Mouse (Mus musculus) thymus, postnatal 10 days (tissue): ENCODE results near the gene Ip6k1.

Source experiments
- DNase-seq, 2 experiments: peaks; one replicate each; pipeline ENCODE4 v3.0.0; 2021; ENCODE audit warnings: low spot score in 2 of 2

Gene Ip6k1

GRCm38 (mm10) chr9:108094998-108095411 is 92.7 kb downstream of the Ip6k1 start:
- no peak for DNase-seq

- DNase-seq = peak in 1 of 2 experiments; percentile 68
Measured at GRCm38 (mm10) chr9:108095518-108095917, 93.2 kb downstream of the Ip6k1 start.

- DNase-seq = no peak
Measured at GRCm38 (mm10) chr9:108095949-108096712, 93.8 kb downstream of the Ip6k1 start.
